Mouse (Mus musculus) embryonic facial prominence, embryonic 11.5 days (tissue): Measurements from ENCODE around the gene Hkdc1. TPM values are rescaled to one million over a fixed set of nuclear protein-coding genes. Genes with fewer than 3 reads are reported as not detected.

Source experiments
- ATAC-seq: fragments of 200-750 bp; cut with Nextera tagmentation; replicated peaks from 2 replicates; pipeline ENCODE4 v1.8.0; 2017; ENCODE audit warnings: low read depth; ENCODE audit not compliant: insufficient number of reproducible peaks, low FRiP score, low TSS enrichment
- DNase-seq: peaks from one replicate; pipeline ENCODE4 v3.0.0-alpha.2; 2015; ENCODE audit warnings: low spot score
- H3K27ac ChIP-seq: fragments of 300-500 bp; sonication (generic); replicated peaks from 2 replicates; pipeline ENCODE4 v1.5.1; 2014; ENCODE audit warnings: mild to moderate bottlenecking, low read depth, low read length, control low read depth
- H3K27me3 ChIP-seq: fragments of 300-500 bp; sonication (generic); 2 replicates; pipeline ENCODE4 v1.6.1; 2014; ENCODE audit warnings: mild to moderate bottlenecking, low read length, moderate library complexity, mixed read lengths; ENCODE audit not compliant: control insufficient read depth, insufficient read depth
- H3K36me3 ChIP-seq: fragments of 300-500 bp; sonication (generic); replicated peaks from 2 replicates; pipeline ENCODE4 v1.6.1; 2014; ENCODE audit warnings: low read depth, mild to moderate bottlenecking, low read length, moderate library complexity, mixed read lengths; ENCODE audit not compliant: control insufficient read depth, insufficient read depth
- H3K4me1 ChIP-seq: fragments of 300-500 bp; sonication (generic); 2 replicates; pipeline ENCODE4 v1.6.1; 2014; ENCODE audit warnings: low read length, mixed read lengths; ENCODE audit not compliant: control insufficient read depth, insufficient read depth
- H3K4me2 ChIP-seq: fragments of 300-500 bp; sonication (generic); 2 replicates; pipeline ENCODE4 v1.6.1; 2014; ENCODE audit warnings: low read depth, mild to moderate bottlenecking, control low read depth, low read length, moderate library complexity
- H3K4me3 ChIP-seq: fragments of 300-500 bp; sonication (generic); 2 replicates; pipeline ENCODE4 v1.5.1; 2014; ENCODE audit warnings: low read depth, low read length, control low read depth
- H3K9ac ChIP-seq: fragments of 300-500 bp; sonication (generic); replicated peaks from 2 replicates; pipeline ENCODE4 v1.6.1; 2014; ENCODE audit warnings: mild to moderate bottlenecking, control low read depth, low read length
- H3K9me3 ChIP-seq: fragments of 300-500 bp; sonication (generic); replicated peaks from 2 replicates; pipeline ENCODE4 v1.6.1; 2016; ENCODE audit warnings: mild to moderate bottlenecking, low read length, inconsistent platforms, mixed read lengths; ENCODE audit not compliant: control insufficient read depth
- WGBS: fragments of 180-500 bp; shearing (Covaris S2); extraction: QIAGEN DNeasy Blood & Tissue Kit; methylation state at CpG from one replicate; pipeline ENCODE4 v1.1.7; 2014; 5-methylcytosine and 5-hydroxymethylcytosine counted together
- polyA plus RNA-seq: library from polyadenylated mRNA; unstranded; fragments of >200 nt; fragmentation: Nextera tagmentation; extraction: Ambion mirVana; gene quantifications from 2 replicates; pipeline ENCODE4 v1.2.1, GENCODE M21; 2014

Hkdc1 gene
- polyA plus RNA-seq, 1 experiment from 2014 or later, result 0.41 TPM

- H3K9me3 ChIP-seq, result no peaks in the 10 kb centered on the region
- H3K9ac ChIP-seq, result no peak overlapping the region
- no peak for ATAC-seq
- H3K36me3 ChIP-seq, result no peaks in the 10 kb centered on the region
- H3K4me1 ChIP-seq, result no peaks in the 10 kb centered on the region
- 72% methylated on average over 17 of the region's 17 CpGs for WGBS
- no peak overlapping the region for H3K4me3 ChIP-seq
- H3K4me2 ChIP-seq, result no peak overlapping the region
- H3K27me3 ChIP-seq, result no peaks in the 10 kb centered on the region
- DNase-seq, result no peak
- no peak overlapping the region for H3K27ac ChIP-seq
Observed at GRCm38 (mm10) chr10:62356105-62356730, 66.1 kb downstream of the Hkdc1 start.

GRCm38 (mm10) chr10:62345147-62345546 lies 77.1 kb downstream of the Hkdc1 start:
- Histone ChIP-seq H3K4me3 (no peak overlapping the region), H3K4me2 (no peak overlapping the region), H3K27me3 (no peaks in the 10 kb centered on the region), H3K36me3 (no peaks in the 10 kb centered on the region), H3K4me1 (no peaks in the 10 kb centered on the region), H3K9me3 (peaks cover 3% of the 10 kb centered on the region; the same call in 1 of the 2 replicates), H3K27ac (no peak overlapping the region), H3K9ac (no peak overlapping the region)
- ATAC-seq (no peak), DNase-seq (no peak)
- 83% methylated on average over 5 of the region's 5 CpGs for WGBS

GRCm38 (mm10) chr10:62344004-62344752 lies 78.1 kb downstream of the Hkdc1 start:
- peaks cover 3% of the 10 kb centered on the region; the same call in 1 of the 2 replicates for H3K9me3 ChIP-seq
- no peak overlapping the region for H3K27ac ChIP-seq
- 83% methylated on average over 9 of the region's 9 CpGs for WGBS
- DNase-seq (no peak), ATAC-seq (no peak)
- no peaks in the 10 kb centered on the region for H3K4me1 ChIP-seq
- H3K4me2 ChIP-seq, result no peak overlapping the region
- no peaks in the 10 kb centered on the region for H3K36me3 ChIP-seq
- H3K27me3 ChIP-seq, result no peaks in the 10 kb centered on the region
- H3K4me3 ChIP-seq, result no peak overlapping the region
- no peak overlapping the region for H3K9ac ChIP-seq

GRCm38 (mm10) chr10:62342512-62342911 lies 79.8 kb downstream of the Hkdc1 start:
- Histone ChIP-seq H3K36me3 (no peaks in the 10 kb centered on the region), H3K27ac (no peak overlapping the region), H3K4me2 (no peak overlapping the region), H3K27me3 (no peaks in the 10 kb centered on the region), H3K9me3 (no peaks in the 10 kb centered on the region), H3K4me1 (no peaks in the 10 kb centered on the region), H3K9ac (no peak overlapping the region), H3K4me3 (no peak overlapping the region)
- ATAC-seq (no peak), DNase-seq (no peak)
- 88% methylated on average over 6 of the region's 6 CpGs for WGBS

GRCm38 (mm10) chr10:62341956-62342355 lies 80.3 kb downstream of the Hkdc1 start:
- Histone ChIP-seq H3K4me2 (no peak overlapping the region), H3K9me3 (no peaks in the 10 kb centered on the region), H3K27me3 (no peaks in the 10 kb centered on the region), H3K9ac (no peak overlapping the region), H3K4me1 (no peaks in the 10 kb centered on the region), H3K36me3 (no peaks in the 10 kb centered on the region), H3K4me3 (no peak overlapping the region), H3K27ac (no peak overlapping the region)
- 81% methylated on average over 4 of the region's 4 CpGs for WGBS
- ATAC-seq (no peak), DNase-seq (no peak)

GRCm38 (mm10) chr10:62340991-62341390 lies 81.3 kb downstream of the Hkdc1 start:
- H3K27ac ChIP-seq, result no peak overlapping the region
- no peaks in the 10 kb centered on the region for H3K27me3 ChIP-seq
- no peaks in the 10 kb centered on the region; the same call in 1 of the 2 replicates for H3K4me1 ChIP-seq
- WGBS, result 12% methylated on average over 3 of the region's 3 CpGs
- H3K36me3 ChIP-seq, result no peaks in the 10 kb centered on the region
- H3K4me3 ChIP-seq, result peak overlapping the region; percentile 67
- peak overlapping the region; percentile 92 for H3K4me2 ChIP-seq
- DNase-seq (no peak), ATAC-seq (no peak)
- peak overlapping the region; percentile 68 for H3K9ac ChIP-seq
- H3K9me3 ChIP-seq, result no peaks in the 10 kb centered on the region

GRCm38 (mm10) chr10:62340095-62340731 lies 82.1 kb downstream of the Hkdc1 start:
- H3K27me3 ChIP-seq, result no peaks in the 10 kb centered on the region
- peak overlapping the region; percentile 92 for H3K4me2 ChIP-seq
- H3K4me3 ChIP-seq, result peak overlapping the region; percentile 67
- H3K9ac ChIP-seq, result peak overlapping the region; percentile 68
- no peaks in the 10 kb centered on the region for H3K36me3 ChIP-seq
- H3K9me3 ChIP-seq, result no peaks in the 10 kb centered on the region
- no peaks in the 10 kb centered on the region; the same call in 1 of the 2 replicates for H3K4me1 ChIP-seq
- DNase-seq (peak; percentile 96), ATAC-seq (peak; percentile 96)
- H3K27ac ChIP-seq, result peak overlapping the region; percentile 70
- under 1% methylated on average over 38 of the region's 38 CpGs for WGBS
